Mouse (Mus musculus) left cerebral cortex, adult 11 months (tissue): ENCODE data around the gene Hfe2.
"Not testable (repeated sequence)": the region's sequence is repeated elsewhere in the genome, so short reads cannot be mapped to it uniquely, and the experiment has no call there.

ENCODE experiments used
- DNase-seq: peaks from one replicate; pipeline ENCODE4 v3.0.0; 2022; ENCODE audit warnings: low spot score

Gene Hfe2

DNA sequence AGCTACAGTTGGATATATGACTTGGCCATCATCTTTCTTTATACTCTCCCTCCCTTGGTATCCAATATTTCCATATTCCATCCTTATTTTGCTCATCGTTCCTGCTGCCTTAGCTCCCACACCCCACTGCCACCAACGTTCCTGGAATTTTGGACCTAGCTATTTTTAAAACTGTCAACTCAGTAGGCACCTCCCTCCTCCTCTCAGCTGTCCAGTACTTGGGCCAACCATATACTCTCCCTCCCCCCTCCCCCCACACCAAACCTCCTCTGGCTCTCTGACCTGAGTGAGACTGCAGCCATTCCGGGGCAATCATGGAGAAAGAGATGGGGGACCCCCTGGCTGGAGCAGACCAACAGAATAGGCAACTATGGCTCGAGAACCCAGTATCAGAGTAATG is at the start of gene Hfe2:
Hfe2 (plus strand) TSS at position 259 of the 400 bp plus-strand sequence.
- DNase-seq, result no peak

- DNase-seq, result no peak
Measured at GRCm38 (mm10) chr3:96477084-96477483, 47.9 kb upstream of the Hfe2 start.

GRCm38 (mm10) chr3:96477558-96477957 is 47.4 kb upstream of the Hfe2 start:
- DNase-seq, result no peak

DNA sequence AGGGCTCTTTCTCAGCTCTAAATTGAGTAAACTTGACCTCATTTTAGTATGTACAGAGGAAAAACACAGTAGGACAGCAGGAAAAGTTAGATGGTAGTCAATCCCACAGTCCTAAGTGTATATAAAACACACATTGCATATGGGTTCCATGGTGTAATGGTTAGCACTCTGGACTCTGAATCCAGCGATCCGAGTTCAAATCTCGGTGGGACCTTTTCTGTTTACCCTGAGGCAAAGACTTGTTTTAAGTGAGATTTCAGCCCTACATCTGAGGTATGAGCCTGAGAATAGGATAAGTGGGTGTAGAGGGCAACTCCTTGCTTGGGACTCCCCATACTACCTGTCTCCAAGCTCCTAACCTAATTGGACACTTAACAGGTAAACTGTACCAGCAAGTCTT is 45.7 kb upstream of the Hfe2 start:
- DNase-seq, result no peak

DNA sequence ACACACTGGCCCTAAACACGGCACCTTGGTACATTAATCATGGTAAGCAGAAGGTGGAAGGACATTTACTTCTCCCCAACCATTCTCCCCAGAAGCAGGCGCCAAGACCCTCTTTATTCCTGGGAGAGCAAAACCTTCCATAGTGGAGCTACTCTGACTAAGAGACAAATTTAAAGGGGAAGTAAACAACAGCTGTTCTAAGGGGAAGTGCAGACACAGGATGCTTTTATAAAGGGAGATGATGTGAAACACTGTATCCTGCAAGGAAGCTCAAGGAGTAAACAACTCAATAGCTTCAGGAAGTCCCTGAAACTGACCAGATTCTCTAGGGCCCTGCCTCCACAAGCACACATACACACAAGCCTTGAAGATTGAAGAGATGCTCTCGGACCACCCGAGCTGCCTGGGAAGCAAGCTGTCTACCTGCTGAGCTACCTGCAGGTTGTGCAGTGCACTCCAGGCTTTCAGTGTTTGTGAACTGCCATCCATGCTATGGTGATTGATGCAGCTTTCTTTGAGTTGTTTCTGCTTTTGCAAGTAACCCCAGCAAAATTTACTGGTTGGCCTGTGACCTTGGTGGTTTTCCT is 44.2 kb upstream of the Hfe2 start:
- no peak for DNase-seq

DNA sequence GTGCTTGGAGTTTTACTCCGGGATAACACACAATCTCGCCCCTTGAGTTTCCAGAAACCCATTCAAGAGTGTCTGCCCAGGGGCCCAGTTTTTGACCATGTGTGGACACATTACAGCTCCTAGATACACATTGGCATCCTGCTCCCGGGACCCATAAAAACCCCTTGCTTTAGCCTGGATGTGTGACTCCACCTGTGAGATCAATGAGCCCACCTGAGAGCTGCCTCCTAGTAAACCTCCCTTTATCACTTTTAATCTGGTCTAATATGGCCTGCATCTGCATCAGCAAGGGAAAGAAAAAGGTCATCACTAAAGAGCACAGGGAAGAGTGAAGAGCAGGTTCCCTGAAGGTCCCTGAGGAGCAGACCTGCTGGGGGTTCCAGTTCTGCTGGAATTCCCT is 43.1 kb upstream of the Hfe2 start:
- DNase-seq, result no peak

GRCm38 (mm10) chr3:96482451-96482850 is 42.5 kb upstream of the Hfe2 start:
- DNase-seq, result no peak

DNA sequence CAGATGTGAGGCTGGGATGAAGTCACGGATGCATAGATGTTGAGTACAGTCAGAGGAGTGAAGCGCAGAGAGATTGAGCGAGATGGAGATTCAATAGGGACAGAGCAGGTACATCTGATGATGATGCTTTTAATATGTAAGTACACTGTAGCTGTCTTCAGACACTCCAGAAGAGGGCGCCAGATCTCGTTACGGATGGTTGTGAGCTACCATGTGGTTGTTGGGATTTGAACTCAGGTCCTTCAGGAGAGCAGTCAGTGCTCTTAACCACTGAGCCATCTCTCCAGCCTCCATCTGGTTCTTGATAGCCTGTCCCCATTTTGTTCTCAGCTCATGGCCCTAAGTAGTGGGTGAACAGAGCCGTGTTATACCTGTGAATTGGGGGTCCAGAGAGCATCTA is 41.9 kb upstream of the Hfe2 start:
- not testable (repeated sequence) for DNase-seq

DNA sequence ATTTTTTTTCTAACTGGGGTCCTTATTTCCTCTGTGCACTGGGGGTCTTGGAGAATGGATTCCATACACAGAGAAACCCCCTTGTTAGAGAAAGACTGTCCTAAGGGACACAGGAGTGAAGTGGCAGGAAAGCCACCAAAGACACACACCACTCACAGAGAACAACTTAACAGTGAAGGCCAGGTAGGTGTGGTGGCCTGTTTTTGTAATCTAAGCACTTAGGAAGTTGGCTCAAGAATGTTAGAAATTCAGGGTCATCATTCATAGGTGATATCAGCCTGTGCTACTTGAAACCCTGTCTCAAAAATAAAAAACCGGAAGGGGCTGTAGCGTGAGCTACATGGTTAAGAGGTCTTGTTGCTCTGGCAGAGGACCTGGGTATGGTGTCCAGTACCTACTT is 41.0 kb upstream of the Hfe2 start:
- no peak for DNase-seq

DNA sequence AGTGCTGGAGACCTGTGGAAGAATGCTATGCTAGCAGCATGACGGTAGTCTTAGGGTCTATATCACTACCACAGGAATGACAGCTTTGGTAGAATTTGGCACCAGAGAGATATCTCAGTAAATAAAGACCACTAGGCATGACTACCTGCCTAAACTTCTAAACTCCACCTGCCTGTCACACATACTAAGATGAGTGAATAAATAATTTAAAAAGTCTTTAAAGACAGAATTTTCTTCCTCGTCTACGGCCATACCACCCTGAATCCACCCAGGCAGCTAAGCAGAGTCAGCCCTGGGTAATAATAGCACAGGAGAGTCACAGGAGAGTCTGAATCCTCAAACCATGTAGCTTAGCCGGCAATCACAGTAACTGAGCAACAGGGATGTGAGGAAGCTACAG is 40.1 kb upstream of the Hfe2 start:
- no peak for DNase-seq

- DNase-seq, result no peak
Measured at GRCm38 (mm10) chr3:96485361-96485760, 39.6 kb upstream of the Hfe2 start.

DNA sequence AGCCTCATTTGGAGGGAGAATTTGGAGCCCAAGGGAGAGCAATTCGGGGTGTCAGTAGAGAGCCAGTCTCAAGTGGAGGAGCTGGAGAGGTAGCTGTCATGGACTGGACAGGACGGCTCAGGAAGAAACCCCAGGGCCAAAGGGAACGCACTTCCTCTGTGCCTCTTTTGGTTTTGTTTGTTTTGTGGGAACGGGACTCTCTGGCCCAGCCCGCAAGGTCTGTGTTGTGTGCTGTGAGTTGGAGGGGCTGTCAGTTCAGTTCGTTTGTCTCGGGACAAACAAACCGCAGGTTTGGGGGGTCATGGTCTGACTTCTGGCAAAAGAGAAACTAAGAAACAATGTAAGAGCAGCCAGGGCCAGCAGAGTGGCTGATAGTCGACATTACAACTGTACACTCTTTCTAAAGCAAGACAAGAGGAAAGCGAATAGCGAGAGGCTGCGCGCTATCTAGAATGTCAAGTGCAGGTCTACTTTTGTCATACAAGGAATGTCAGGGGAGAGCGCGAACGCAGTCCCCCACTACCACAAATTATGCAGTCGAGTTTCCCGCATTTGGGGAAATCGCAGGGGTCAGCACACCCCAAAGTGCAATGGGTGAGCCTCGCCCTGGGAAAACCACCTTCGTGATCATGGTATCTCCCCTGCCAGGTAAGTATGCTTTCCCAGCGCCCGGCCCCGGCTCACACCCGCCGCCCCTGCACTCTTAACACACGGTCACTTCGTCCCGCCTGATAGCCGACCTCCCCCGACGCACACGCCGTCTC is 38.7 kb upstream of the Hfe2 start:
- not testable (repeated sequence) for DNase-seq

DNA sequence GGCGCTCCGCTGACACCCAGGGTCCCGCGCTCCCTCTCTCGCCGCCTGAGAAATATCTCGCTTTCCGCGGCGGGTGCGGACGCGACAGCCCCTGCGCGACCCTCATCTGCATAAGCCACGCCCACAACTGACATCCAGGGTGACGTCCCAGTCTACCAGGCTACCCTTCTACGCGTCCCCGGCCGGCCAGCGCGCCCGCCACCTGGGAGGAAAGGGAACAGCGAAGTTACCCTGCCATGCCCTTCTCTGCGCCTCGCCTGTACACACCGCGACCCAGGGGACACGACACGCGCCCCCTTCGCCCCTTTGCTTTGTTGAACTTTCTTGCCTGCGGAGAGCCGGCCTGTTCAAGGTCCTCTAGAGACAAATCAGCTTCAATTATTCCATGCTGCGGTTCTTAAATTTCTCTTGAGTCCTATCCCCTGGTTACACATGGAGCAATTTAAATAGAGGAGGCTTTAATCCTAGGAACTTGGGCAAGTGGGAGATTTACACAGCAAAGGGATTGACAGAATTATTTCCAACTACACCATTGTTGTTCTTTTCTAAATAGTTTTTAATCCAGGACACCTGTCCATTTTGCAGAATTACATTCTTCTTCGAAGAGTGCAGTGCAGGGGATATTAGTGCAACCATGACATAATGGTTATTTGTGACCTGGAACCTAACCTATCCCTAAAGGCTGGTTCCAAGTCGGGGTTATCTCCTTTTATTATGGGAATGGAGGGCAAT is 38.0 kb upstream of the Hfe2 start:
- not testable (repeated sequence) for DNase-seq

GRCm38 (mm10) chr3:96487596-96488289 is 37.2 kb upstream of the Hfe2 start:
- DNase-seq, result no peak

GRCm38 (mm10) chr3:96488290-96488906 is 36.6 kb upstream of the Hfe2 start:
- not testable (repeated sequence) for DNase-seq

GRCm38 (mm10) chr3:96488907-96489629 is 35.9 kb upstream of the Hfe2 start:
- not testable (repeated sequence) for DNase-seq

GRCm38 (mm10) chr3:96489636-96490035 is 35.3 kb upstream of the Hfe2 start:
- not testable (repeated sequence) for DNase-seq

GRCm38 (mm10) chr3:96494456-96494855 is 30.5 kb upstream of the Hfe2 start:
- DNase-seq, result not testable (repeated sequence)

GRCm38 (mm10) chr3:96494912-96495311 is 30.1 kb upstream of the Hfe2 start:
- DNase-seq, result no peak

- no peak for DNase-seq
Measured at GRCm38 (mm10) chr3:96495490-96496210, 29.3 kb upstream of the Hfe2 start.

DNA sequence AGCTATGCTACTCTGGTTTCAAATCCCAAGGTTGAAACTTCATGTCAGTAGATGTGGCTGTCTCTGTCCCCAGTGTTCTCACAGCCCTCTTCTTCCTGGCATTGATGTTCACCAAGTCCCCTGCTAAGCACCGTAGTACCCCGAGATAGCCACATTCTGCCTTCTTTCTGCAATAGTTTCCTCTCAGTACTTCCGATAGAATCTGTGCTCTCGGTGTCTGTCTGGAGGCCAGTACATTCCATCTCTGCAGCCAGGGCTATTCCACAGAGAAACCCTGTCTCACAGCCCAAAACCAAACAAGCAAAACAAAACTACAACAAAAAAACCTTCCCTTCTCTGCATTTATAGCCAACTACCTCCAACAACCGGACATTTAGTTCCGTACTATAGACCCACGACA is 28.8 kb upstream of the Hfe2 start:
- DNase-seq, result no peak
